Mouse (Mus musculus): ENCODE measurements at regions not wholly inside any gene's neighbourhood (a gene's known extent, or its start where the extent isn't known, plus 50 kb on each side); places are given as distances from the start of the nearest gene placed in this dataset.

- no peak for TF ChIP-seq CTCF (IDR thresholded peaks at IDR 0.05; ENCODE audit: borderline replicate concordance, control insufficient read depth, extremely low read depth, insufficient read depth, low read length, poor library complexity)
- TF ChIP-seq POLR2A (IDR thresholded peaks at IDR 0.05; ENCODE audit: control insufficient read depth, extremely low read depth, insufficient read depth, low read length, poor library complexity) = no peak
These were observed 512.0 kb downstream of the Efna5 start for GRCm38 (mm10) chr17:62369100-62369499.
